Mouse (Mus musculus): ENCODE measurements at regions not wholly inside any gene's neighbourhood (a gene's known extent, or its start where the extent isn't known, plus 50 kb on each side); places are given as distances from the start of the nearest gene placed in this dataset.

GRCm38 (mm10) chr1:166821146-166821545 is 139.5 kb upstream of the Fmo9 start:
- TF ChIP-seq CTCF (IDR thresholded peaks at IDR 0.05; ENCODE audit: borderline replicate concordance, insufficient read depth, low read length), result peak; percentile 41; the same call in 1 of the 2 replicates
- TF ChIP-seq POLR2A (IDR thresholded peaks at IDR 0.05; ENCODE audit: low read depth, low read length), result no peak
- no peaks in the 10 kb centered on the region for H3K4me1 ChIP-seq (ENCODE audit: control insufficient read depth, insufficient read depth, low read length)
- H3K4me3 ChIP-seq (ENCODE audit: insufficient read depth, low read length), result no peak overlapping the region
- no peak overlapping the region for H3K27ac ChIP-seq (ENCODE audit: insufficient read depth, low read length)

- Histone ChIP-seq H3K4me3 (ENCODE audit: insufficient read depth, low read length) (no peak overlapping the region), H3K27ac (ENCODE audit: insufficient read depth, low read length) (no peak overlapping the region), H3K4me1 (ENCODE audit: control insufficient read depth, insufficient read depth, low read length) (no peaks in the 10 kb centered on the region)
- TF ChIP-seq CTCF (IDR thresholded peaks at IDR 0.05; ENCODE audit: borderline replicate concordance, insufficient read depth, low read length), result no peak
- no peak for TF ChIP-seq POLR2A (IDR thresholded peaks at IDR 0.05; ENCODE audit: low read depth, low read length)
These were observed 155.7 kb upstream of the Fmo9 start for GRCm38 (mm10) chr1:166837299-166837698.

- H3K27ac ChIP-seq (ENCODE audit: insufficient read depth, low read length), result no peak overlapping the region
- H3K4me1 ChIP-seq (ENCODE audit: control insufficient read depth, insufficient read depth, low read length), result no peaks in the 10 kb centered on the region
- no peak overlapping the region for H3K4me3 ChIP-seq (ENCODE audit: insufficient read depth, low read length)
- TF ChIP-seq CTCF (IDR thresholded peaks at IDR 0.05; ENCODE audit: borderline replicate concordance, insufficient read depth, low read length), result no peak
- TF ChIP-seq POLR2A (IDR thresholded peaks at IDR 0.05; ENCODE audit: low read depth, low read length), result no peak
These were observed 158.2 kb upstream of the Fmo9 start for GRCm38 (mm10) chr1:166839833-166840232.

DNA sequence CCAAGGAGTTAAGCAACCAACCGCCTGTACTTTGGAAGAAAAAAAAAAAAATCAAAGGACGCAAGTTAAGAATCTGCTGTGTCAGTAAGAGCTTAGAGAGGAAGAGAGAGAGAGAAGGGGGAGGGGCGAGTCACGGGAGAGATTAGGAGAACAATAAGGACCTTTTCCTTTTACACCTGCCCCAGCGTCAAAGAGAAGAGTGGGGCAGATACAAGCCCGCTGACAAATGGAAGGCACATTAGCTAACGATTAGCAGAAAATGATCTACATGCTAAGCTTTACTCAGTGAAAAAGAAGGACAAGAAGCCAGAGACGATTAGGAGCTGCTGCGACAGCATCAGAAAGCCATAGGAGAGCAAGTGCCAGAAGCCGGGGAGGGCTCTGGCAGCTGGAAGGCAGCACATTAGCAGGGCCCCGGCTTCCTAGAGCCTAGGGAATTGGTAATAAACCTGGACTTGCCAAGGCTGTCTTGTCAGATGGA is 157.8 kb upstream of the Fam78b start:
- Histone ChIP-seq H3K4me1 (ENCODE audit: control insufficient read depth, insufficient read depth, low read length) (no peaks in the 10 kb centered on the region), H3K27ac (ENCODE audit: insufficient read depth, low read length) (no peak overlapping the region), H3K4me3 (ENCODE audit: insufficient read depth, low read length) (no peak overlapping the region)
- TF ChIP-seq POLR2A (IDR thresholded peaks at IDR 0.05; ENCODE audit: low read depth, low read length) (no peak), CTCF (IDR thresholded peaks at IDR 0.05; ENCODE audit: borderline replicate concordance, insufficient read depth, low read length) (no peak)

- Histone ChIP-seq H3K4me3 (ENCODE audit: insufficient read depth, low read length) (no peak overlapping the region), H3K4me1 (ENCODE audit: control insufficient read depth, insufficient read depth, low read length) (no peaks in the 10 kb centered on the region), H3K27ac (ENCODE audit: insufficient read depth, low read length) (no peak overlapping the region)
- TF ChIP-seq POLR2A (IDR thresholded peaks at IDR 0.05; ENCODE audit: low read depth, low read length) (no peak), CTCF (IDR thresholded peaks at IDR 0.05; ENCODE audit: borderline replicate concordance, insufficient read depth, low read length) (no peak)
These were observed 154.7 kb upstream of the Fam78b start for GRCm38 (mm10) chr1:166846566-166846965.

- H3K4me3 ChIP-seq (ENCODE audit: insufficient read depth, low read length), result no peak overlapping the region
- no peak overlapping the region for H3K27ac ChIP-seq (ENCODE audit: insufficient read depth, low read length)
- no peaks in the 10 kb centered on the region for H3K4me1 ChIP-seq (ENCODE audit: control insufficient read depth, insufficient read depth, low read length)
- no peak for TF ChIP-seq CTCF (IDR thresholded peaks at IDR 0.05; ENCODE audit: borderline replicate concordance, insufficient read depth, low read length)
- TF ChIP-seq POLR2A (IDR thresholded peaks at IDR 0.05; ENCODE audit: low read depth, low read length), result no peak
These were observed 154.0 kb upstream of the Fam78b start for GRCm38 (mm10) chr1:166847233-166847632.

- Histone ChIP-seq H3K4me3 (ENCODE audit: insufficient read depth, low read length) (no peak overlapping the region), H3K4me1 (ENCODE audit: control insufficient read depth, insufficient read depth, low read length) (no peaks in the 10 kb centered on the region), H3K27ac (ENCODE audit: insufficient read depth, low read length) (no peak overlapping the region)
- TF ChIP-seq CTCF (IDR thresholded peaks at IDR 0.05; ENCODE audit: borderline replicate concordance, insufficient read depth, low read length) (no peak), POLR2A (IDR thresholded peaks at IDR 0.05; ENCODE audit: low read depth, low read length) (no peak)
These were observed 153.1 kb upstream of the Fam78b start for GRCm38 (mm10) chr1:166848015-166848535.

GRCm38 (mm10) chr1:166855988-166856387 is 145.2 kb upstream of the Fam78b start:
- TF ChIP-seq CTCF (IDR thresholded peaks at IDR 0.05; ENCODE audit: borderline replicate concordance, insufficient read depth, low read length), result no peak
- no peak for TF ChIP-seq POLR2A (IDR thresholded peaks at IDR 0.05; ENCODE audit: low read depth, low read length)
- H3K27ac ChIP-seq (ENCODE audit: insufficient read depth, low read length), result no peak overlapping the region
- no peak overlapping the region for H3K4me3 ChIP-seq (ENCODE audit: insufficient read depth, low read length)
- H3K4me1 ChIP-seq (ENCODE audit: control insufficient read depth, insufficient read depth, low read length), result no peaks in the 10 kb centered on the region

GRCm38 (mm10) chr1:166866256-166866655 is 135.0 kb upstream of the Fam78b start:
- H3K4me1 ChIP-seq (ENCODE audit: control insufficient read depth, insufficient read depth, low read length), result no peaks in the 10 kb centered on the region
- H3K27ac ChIP-seq (ENCODE audit: insufficient read depth, low read length), result no peak overlapping the region
- TF ChIP-seq POLR2A (IDR thresholded peaks at IDR 0.05; ENCODE audit: low read depth, low read length) (no peak), CTCF (IDR thresholded peaks at IDR 0.05; ENCODE audit: borderline replicate concordance, insufficient read depth, low read length) (no peak)
- no peak overlapping the region for H3K4me3 ChIP-seq (ENCODE audit: insufficient read depth, low read length)

DNA sequence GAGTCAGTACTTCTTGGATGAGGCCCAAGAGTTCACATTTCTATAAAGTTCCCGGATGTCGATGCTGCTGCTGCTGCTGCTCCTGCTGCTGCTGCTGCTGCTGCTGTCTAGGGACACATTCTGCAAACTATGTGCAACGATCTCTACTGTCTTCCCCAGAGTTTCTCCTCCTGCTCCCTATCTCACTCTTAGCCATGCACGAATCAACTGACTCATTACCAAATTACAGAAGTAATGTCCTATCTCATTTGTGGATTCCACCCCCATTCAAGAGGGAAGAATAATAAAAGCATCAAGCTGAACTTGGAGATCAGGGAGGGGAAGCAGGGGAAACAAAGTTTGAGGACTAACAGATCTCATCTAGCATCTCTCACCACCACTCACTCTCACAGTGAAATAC is 130.0 kb upstream of the Fam78b start:
- Histone ChIP-seq H3K4me3 (ENCODE audit: insufficient read depth, low read length) (no peak overlapping the region), H3K27ac (ENCODE audit: insufficient read depth, low read length) (no peak overlapping the region), H3K4me1 (ENCODE audit: control insufficient read depth, insufficient read depth, low read length) (no peaks in the 10 kb centered on the region)
- TF ChIP-seq CTCF (IDR thresholded peaks at IDR 0.05; ENCODE audit: borderline replicate concordance, insufficient read depth, low read length) (no peak), POLR2A (IDR thresholded peaks at IDR 0.05; ENCODE audit: low read depth, low read length) (no peak)

Data from embryonic fibroblast, embryonic 13.5 days (primary cell).